Mouse (Mus musculus): Measurements from ENCODE around the gene Rab7b.
A peak's percentile ranks its signal among the peaks of the same experiment; 100 is the strongest.

Gene Rab7b

DNA sequence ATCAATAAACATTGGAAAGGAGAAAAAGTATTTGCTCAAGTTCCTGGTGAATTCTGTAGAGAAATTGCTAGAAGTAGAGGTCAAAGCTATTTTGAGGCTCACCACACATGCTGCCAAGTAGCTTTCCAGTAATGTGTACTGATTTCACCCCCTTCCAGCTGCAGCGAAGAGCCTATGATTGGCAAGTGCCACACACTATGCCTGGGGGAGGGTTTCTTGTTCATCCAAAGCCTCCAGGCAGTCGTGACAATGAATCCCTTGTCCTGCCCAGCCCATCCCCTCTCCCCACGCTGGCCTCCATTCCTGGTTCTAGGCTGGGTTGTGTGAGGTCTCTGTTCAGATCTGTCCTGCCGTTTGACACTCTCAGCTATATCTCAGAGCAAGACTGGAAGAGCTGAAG lies 7.8 kb downstream of the Rab7b start:
- no peak for DNase-seq (ENCODE audit: low read depth)

DNA sequence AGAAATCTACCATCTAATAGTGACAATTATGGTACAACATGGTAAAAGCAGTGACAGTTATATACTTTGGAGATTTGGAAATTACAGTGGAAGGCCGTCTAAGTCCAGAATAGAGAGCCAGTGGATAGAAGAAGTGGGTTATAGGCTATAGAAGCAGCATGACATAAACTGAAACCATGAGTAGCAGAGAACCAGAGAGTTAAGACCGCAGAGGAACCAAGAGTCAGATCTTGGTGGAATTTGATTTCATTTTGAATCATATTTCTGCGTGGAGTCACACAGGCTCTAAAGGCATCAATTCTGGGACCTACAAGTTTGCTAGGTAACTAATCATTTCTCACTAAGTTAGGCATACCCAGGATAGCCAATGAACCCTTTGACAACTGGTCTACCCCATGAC lies 10.3 kb downstream of the Rab7b start:
- no peak for DNase-seq (ENCODE audit: low read depth)

DNA sequence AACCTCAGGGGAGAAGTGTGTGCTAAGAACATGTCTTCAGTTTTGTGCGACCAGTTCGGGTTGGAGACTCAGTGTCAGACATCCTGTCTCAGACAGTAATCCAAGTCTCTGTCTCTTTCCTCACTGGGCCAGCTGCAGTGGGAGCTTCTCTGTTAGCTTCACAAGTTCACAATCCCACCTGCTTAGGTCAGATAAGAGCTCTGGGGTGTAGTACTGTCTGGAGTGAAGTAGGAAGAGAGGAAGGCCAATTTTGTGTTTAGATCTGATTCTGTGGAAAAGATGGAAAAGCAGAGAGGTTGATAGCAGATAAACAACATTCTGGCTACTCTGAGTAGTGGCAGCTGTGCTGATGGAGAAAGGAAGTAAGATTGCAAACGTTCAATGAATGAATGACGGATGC lies 11.1 kb downstream of the Rab7b start:
- no peak for DNase-seq (ENCODE audit: low read depth)

DNA sequence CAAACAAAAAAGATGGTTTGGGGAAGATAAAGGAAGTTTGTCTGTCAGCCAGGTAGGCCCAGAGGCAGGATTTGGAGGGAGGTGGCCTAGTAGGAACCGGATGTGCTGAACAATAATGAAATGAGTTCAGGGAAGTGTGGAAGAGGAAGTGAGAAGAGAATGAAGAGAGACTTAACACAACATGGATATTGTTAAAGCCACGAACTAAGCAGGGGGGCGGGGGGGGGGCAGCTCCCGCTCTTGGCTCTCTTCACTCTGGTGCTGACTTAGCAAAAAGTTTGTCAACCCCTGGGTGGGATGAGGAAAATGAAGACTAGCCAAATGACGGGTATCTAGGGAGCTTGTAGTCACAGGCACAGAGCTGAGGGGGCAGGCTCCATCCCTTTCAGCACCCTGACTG lies 12.0 kb downstream of the Rab7b start:
- no peak for DNase-seq (ENCODE audit: low read depth)

DNA sequence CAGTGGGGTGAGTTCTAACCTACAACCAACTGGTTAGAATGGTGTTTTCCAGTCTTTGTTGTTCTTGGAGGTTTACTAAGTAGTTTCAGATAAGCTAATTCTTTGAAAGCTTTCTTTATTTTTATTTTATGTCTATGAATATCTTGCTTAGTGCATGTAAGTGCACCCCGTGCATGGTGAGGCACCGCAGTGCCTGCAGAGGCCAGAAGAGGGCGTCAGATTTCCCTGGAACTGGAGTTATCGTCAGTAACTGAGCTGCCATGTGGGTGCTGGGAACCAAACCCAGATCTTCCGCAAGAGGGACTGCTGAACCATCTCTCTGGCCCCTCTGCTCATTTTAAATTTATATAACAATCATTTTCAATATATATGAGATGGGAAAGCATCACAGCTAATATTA lies 12.9 kb downstream of the Rab7b start:
- DNase-seq (ENCODE audit: low read depth): no peak

DNA sequence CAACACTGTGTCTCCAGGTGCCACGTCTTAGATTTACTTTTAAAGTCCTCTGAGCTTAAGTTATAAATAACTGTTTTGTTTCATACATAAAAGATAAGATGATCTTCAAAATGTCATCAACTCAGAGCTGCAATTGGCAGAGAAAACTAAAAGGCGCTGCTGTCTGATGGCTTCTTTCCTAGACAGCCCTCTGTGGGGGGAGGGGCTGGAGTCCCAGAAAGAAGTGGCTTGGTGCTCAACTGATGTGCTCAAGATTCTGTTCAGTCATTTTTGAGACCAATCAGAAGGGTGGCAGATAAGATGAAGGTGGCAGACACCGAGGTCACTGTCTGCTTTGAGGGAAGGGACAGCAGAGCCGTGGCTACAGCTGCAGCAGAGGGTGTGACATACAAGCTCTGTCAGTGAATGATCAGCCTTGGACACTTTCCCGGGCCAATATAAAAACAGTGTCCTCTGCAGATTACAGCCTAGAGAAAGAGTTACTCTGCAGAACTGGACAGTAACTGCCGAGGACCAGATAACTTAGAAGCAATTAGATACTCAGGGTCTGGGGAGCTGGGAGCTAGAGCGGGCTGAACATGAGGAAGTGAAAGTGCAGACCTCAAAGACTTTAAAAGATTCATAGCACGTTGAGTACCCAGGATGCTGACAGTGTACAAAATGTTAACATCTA lies 13.7 kb downstream of the Rab7b start:
- no peak for DNase-seq (ENCODE audit: low read depth)

DNA sequence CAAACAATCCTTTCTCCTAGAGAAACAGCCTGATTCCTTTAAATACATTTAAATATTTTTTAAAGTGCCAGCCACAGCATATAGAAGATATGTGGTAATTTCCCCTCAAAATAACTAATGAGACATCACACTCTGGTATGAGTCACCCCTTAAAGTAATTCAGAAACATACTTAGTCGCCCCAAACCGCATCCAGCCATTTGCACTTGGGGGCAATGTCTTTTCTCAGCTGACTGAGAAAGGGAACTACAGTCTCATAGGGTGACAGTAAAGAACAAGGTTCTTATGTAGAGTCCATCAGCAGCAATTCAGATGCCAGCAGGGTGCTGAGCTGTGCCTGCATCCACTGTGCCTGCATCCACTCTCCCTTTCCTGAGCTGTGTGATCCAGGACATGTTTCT lies 15.0 kb downstream of the Rab7b start:
- DNase-seq (ENCODE audit: low read depth): peak; percentile 65

DNA sequence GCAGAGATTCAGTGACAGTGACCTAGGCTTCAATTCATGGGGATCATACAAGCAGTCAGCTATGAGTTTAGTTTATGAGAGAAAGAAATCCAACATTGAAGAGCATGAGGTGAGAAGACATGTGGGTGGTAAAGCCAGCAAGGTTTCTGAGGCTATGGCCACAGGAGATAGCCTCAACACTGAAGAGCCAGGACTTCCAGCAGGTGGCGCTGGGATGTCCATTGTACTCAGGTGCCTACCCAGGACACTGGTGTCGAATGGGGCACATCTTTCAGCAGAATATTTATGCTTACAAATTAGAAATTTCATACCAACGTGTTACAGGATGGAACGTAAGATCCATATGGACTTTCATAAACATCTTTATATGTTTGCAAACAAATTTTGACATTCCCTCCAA lies 19.8 kb downstream of the Rab7b start:
- peak; percentile 70 for DNase-seq (ENCODE audit: low read depth)

DNA sequence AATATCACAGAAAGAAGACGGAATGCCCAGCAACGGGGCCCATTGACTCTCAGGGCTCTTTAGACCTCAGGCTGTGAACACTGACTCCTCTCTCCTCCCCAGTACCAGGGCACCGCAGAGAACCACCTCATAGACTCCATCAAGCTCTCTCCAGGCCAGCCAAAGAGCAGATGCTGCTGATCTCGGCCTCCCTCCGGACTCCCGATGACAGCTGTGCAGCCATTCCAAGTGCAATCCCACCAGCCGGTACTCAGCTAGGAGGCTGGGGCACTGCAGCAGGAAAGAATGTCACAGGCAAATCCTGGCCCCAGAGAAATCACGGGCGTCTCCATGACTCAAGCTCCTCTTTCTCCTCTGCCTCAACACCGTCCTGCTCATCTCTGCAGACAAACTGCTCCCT lies 23.0 kb downstream of the Rab7b start:
- no peak for DNase-seq (ENCODE audit: low read depth)

DNA sequence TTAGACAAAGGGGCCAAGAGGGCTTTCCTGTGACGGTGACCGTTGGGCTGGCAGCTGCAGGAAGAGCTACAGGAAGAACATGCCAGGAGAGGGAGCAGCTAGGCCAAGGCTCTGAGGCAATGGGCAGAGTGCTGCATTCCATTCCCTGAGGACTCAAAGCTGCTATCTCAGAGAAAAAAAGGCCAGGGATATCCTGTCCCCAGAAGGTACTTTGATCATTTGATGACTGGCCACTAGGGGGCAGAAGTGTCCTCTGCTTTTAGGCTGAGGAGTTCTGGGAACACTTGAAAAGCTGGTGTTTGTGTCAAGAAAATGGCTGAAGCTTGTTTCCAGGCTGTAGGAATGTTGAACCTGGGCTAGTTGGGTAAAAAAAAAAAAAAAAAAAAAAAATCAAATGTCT lies 23.9 kb downstream of the Rab7b start:
- DNase-seq (ENCODE audit: low read depth): peak; percentile 87

DNA sequence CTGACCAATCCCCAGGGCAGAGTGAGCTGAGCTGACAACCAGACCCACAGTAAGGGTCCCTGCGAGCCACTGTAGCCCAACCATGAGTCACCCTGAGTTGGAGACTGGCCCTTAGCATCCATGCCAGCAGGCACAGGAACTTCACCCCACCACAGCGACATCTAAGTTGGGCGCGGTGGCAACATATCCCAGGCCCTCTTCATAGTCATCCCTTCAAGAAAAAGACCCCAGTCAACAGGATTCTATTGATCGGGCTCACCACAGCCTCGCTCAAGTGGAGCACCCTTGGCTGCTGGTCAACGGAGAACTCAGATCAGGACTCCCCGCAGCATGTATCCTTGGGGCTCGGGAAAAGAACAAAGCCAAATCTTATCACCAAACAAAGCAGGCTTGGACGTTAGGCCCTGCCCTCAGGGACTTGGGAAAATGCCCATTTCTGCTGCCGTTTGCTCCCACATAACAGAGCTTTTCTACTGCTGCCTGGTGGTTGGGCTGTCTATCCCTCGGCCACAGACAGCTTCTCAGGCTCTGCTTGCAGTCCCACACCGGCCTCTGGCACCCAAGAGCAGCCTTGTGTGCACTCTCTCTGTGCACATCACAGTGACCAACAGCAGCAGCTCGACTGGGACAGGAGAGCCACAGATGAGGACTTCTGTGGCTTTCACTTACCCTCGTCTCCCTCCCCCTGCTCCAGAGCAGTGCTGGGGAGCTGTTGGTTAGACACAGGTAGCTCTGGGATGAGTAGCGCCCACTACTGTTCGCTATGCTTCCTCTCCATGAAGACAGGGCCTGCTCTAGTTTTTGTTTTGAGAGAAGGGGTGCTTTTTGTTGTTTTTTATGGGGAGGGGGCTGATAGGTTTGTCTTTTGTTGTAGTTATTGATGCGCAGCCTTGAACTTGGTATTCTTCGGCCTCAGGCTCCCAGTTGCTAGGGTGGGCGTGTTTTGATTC lies 26.2 kb downstream of the Rab7b start:
- no peak for DNase-seq (ENCODE audit: low read depth)

DNA sequence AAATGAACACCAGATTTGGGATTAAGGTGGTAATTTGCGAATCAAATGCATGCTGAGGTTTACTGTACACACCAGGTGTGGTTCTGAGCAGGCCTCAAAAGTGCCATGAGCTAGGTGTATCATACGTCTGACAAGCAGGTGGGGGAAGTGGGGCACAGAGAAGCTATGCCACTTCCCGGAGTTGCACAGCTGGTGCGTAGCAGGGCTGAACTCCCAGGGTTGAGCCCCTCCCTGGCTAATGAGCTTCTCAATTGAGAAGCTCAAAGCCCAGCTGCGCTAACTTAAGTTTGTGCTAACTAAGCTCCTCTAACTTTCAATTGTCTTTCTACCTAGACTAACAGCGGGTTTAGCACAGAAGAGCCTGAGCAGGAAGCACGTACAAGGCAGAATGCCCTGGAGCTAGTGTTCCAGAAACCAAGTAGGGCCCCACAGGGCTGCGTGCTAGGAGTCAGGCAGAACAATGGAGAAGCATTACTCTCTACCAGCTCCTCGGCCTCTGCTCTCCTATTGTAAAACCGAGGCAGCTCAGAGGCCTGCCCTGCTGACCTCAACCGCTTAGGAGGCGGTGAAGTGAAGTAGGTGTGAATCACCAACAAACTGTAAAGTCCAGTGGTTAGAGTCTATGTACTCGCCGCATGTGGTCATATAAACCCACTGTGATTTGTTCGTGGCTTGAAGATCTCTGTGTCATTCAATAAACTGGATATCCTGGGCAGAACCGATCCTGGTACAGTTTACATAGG lies 30.6 kb downstream of the Rab7b start:
- DNase-seq (ENCODE audit: low read depth): no peak

DNA sequence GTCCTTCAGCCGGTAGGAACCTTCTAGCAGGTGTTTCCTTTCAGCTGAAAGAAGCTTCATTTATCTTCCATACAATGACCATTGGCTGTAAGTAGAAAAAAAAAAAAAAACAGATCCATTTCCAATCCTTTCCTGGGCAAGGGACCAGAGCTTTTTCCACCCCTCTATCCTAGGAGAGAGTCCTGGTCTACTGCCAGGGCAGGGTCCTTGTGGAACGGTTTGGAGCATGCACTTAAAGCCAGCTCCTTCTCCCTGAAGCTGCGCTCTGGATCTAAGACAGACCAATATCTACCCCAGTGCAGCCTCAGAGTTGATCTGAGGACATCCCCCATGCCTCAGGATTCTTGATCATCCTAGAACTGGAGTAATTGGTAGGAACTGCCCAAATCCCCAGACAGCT lies 33.5 kb downstream of the Rab7b start:
- no peak for DNase-seq (ENCODE audit: low read depth)

DNA sequence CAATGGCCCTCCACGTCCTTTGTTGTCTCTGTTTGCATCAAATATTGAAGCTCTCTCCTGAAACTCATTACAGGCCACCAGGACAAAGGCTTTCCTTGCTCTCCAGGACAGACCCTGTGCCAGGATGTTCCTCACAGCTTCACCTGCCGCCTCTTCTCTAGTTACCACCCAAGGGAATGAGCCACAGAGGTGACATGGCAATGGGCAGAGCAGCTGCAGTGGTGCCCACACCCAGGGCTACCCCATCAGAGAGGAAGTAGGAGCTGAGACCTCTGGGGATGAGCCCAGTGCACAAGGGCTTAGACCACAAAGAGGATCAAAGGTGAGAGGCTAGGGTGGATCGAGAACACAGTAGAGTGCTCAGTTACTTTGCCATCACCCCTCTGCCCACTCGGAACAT lies 35.1 kb downstream of the Rab7b start:
- no peak for DNase-seq (ENCODE audit: low read depth)

DNA sequence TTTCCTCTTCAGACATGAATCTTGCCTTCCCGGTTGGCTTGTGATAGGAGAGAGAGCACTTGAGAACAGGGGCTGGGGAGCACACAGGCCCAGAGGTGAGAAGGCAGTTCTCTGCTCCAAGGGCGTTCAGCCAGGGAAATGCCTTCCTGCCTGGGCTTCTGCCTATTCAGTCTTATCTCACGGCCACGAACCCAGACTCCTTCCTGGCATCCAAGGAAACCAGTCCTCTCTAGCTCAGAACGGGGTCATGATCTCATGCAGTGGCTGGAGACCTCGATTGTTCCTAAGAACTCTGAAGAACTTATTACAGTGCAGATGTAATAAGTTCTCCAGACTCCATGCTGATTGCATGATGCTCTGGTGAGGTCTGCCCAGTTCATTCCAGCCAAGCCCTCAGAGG lies 38.1 kb downstream of the Rab7b start:
- DNase-seq (ENCODE audit: low read depth): no peak

DNA sequence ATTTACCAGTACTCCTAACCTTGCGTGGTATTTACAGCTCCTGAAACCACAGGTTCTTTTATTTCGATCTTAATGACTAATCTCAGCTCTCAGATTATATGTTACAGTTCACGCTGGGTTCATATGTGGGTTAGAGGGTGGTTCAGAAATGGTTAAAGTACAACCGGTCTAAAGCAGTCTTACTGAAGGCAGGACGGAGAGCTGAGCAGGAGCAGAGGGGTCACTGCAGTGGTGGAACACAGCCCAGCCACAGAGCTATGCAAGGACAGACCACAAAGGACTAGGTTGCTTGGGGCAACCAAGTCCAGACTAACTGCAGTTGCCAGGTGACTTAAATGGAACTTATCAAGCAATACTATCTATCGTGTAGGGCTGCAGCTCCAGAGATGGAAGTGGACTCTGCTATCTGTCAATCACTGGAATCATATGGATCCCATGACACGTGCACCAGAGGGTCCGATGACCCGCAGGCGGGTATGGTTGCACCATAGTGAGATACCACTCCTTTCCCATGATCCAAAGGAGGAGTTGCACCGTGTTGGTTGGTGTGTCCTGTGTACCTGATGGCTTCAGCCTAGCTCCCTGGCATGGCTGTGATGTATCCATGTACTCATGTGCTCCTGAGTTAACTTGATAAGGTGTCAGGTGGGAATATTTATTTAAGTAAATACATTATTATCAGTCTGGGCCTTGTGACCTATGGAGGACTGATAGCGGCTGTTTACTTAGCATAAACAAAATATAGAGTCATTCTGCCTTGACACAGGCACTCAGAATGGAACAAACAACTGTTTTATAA lies 42.3 kb downstream of the Rab7b start:
- DNase-seq (ENCODE audit: low read depth): no peak

DNA sequence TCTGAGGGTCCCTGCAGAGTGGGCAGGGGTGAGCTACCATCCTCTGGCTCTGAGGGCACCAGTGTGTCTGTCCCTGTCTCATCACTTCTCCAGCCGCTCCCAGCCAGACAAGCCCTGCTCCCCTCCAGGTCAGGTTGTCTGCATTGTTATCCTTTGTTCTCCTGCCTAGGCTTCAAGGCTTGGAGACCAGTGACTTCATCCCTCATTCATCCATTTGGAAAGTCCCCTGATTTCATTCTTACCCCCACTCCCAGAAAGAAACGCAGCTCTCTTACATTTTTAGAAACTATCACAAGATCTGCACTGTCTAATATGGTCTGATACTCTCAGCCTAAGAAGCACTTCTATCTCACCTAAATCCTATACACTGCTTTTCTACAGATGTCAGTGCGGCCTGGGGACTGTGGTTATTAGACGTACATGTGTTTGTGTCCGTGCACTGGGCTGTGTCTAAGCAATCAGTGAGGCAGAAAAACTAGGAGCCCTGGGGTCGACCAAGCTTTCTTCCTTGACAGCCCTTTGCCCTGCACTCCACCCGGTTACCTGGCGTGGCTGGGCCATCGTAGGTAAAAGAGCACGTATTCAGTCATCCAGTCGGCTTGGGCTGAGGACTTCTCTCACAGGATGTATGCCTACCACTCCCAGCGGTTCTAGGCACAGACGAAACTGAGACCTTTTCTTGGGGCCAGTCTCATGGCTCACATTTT lies 45.1 kb downstream of the Rab7b start:
- DNase-seq (ENCODE audit: low read depth): no peak

DNA sequence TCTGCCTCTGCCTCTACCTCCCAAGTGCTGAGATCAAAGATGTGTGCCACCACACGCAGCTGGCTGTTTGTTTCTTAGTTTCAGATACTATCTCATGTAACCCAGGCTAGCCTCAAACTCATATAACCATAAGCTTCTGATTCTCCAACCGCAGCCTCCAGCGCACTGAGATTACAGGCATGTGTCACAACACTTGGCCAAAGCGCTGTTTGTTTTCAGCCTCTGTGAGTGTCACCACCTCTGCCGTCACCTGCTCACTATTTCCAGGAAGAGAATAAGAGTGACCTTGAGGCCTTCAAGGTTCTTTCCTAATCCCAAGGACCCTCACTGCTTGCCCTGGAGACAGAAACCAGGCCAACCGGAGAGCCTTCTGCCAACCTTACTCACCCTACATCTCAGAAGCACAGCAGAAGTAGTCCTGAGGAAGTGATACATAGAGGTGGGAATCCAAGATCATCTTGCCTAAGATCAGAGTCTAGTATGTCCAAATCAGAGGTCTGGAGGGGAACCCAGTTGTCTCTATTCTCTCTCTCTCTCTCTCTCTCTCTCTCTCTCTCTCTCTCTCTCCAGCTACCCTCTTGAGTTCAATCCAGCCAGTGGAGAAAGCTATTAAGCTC lies 46.3 kb downstream of the Rab7b start:
- peak; percentile 54 for DNase-seq (ENCODE audit: low read depth)

DNA sequence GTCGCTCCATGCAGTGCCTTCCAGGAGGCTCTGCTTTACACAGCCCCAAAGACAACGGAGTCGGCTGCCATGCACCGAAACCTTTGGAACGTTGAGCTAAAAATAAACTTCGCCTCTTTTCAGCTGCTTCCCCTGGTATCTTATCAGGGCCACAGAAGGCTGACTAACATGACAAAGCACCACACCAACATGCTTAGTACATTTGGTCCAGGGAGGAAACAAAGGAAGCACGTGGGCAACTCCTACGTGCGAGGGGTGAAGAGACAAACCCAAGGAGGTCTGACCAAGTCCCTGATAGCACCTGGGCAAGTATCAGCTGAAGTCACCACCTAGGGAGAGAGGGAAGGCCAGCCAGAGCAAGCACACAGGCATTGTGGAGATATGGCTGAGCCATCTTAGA lies 48.0 kb downstream of the Rab7b start:
- DNase-seq (ENCODE audit: low read depth): peak; percentile 91

DNA sequence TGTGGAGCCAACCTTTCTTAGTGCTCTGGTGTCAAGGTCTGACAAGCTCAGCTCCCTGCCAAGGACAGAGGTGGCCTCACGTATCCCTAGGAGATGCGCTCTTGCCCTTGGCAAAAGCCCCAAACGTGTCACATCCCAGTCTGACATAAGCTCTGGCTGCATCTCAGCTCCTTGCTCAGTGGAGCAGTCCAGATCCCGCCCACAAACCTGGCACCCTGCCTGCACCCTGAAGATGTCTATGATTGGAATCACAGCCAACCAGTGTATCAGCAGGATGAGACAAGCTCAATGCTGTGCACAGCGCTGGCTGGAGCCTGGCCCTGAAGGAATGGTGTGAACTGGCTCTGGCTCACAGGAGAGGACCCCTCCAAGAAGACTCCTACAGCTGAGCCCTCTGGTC lies 48.8 kb downstream of the Rab7b start:
- peak; percentile 60 for DNase-seq (ENCODE audit: low read depth)

DNA sequence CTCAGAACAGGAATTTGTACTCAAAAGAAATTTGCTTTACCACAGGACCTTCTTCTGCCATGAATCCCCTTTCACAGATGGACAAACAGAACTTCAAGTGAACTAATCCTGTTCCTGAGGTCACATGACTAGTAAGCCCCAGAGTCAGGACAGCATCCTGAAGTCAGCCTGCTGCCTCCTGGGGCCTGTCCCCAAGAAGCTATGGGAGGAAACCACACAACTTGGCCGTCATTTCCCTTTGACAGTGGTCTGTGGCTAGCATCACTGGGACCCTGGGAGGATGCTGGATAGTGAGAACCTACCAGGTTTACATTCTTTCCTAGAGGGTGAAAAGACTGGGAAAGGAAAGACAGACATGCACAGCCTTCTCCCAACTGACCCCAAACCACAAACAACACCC lies 50.3 kb downstream of the Rab7b start:
- peak; percentile 83 for DNase-seq (ENCODE audit: low read depth)
